Mouse (Mus musculus) forelimb bud, embryonic 11.5 days (tissue): Measurements from ENCODE around the gene 4930550L24Rik.

Experiments
- DNase-seq: peaks from one replicate; pipeline ENCODE4 v3.0.0-alpha.2; 2012; ENCODE audit warnings: low read depth, low spot score

Gene 4930550L24Rik

DNA sequence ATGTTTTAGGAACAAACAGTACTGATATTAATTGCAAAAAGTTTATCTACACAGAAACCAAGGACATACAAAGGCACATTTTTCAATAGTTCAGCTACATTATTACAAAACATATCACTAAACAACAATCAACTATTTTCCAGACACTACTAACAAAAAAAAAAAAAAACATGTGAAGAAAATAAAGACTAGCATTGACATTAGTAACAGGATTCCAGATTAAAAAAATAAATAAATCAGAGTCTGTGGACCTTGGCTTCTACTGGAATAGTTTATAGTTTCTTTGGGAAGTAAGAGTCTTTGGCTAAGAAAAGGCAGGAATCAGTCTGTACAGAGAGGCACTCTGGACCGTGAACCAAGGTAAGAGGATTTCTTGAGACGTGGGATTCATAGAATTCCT, at the start of gene 4930550L24Rik:
Gene 4930550L24Rik (plus strand): TSS at position 301 of the 400 bp plus-strand sequence.
- no peak for DNase-seq

DNA sequence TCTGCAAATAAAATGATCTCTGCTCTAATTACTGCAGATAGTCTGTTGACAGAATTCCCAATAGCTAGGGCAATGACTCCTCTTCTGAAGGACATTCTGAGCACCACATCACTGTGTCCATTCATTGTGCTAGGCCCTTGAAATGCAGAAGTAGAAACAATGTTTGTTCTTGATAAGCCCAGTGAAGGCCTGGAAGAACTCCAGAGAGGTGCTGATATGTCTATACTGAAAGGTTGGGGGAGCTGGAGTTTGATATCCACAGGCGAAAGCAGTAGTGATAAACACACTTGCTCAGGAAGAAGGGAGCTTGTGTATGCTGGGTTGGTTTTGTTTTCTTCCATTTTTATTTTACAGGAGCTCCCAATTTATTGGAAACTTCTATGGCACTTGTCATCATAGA, 8.4 kb upstream of the 4930550L24Rik start:
- DNase-seq = no peak

DNA sequence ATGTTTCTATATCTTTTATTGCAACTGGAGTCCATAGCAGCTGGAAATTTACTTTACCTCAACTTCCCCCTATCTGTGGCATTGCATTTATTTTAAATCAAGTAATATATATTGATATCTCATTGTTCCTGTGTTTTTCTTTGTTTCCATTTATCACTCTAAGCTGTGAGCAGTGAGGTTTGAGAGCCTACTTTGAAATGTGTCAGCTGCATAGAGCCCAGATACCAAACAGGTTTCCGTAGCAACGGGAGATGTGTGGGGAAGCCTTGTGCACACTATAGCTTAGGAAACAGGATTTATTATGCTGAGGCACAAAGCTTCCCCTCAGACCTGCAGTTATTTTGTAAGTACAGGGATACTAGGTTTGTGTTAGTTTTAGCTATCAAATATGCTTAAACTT, 58.8 kb downstream of the 4930550L24Rik start:
- no peak for DNase-seq
